Mouse (Mus musculus) forebrain, embryonic 14.5 days (tissue): Measurements from ENCODE around the gene Fdx1. TPM values are rescaled to one million over a fixed set of nuclear protein-coding genes. Genes with fewer than 3 reads are reported as not detected.

Experiments
- ATAC-seq: fragments of 200-750 bp; cut with Nextera tagmentation; 2 replicates; pipeline ENCODE4 v1.8.0; 2017; ENCODE audit warnings: mild to moderate bottlenecking, moderate library complexity
- DNase-seq: peaks from one replicate; pipeline ENCODE4 v3.0.0-alpha.2; 2015; ENCODE audit warnings: low spot score
- H3K27ac ChIP-seq: fragments of 300-500 bp; sonication (generic); 2 replicates; pipeline ENCODE4 v1.5.1; 2014; ENCODE audit warnings: low read depth, mild to moderate bottlenecking, control low read depth, low read length, moderate library complexity
- H3K27me3 ChIP-seq: fragments of 300-500 bp; sonication (generic); replicated peaks from 2 replicates; pipeline ENCODE4 v1.6.1; 2014; ENCODE audit warnings: low read length, control low read depth, mixed read lengths; ENCODE audit not compliant: control insufficient read depth, insufficient read depth
- H3K36me3 ChIP-seq: fragments of 300-500 bp; sonication (generic); 2 replicates; pipeline ENCODE4 v1.6.1; 2014; ENCODE audit warnings: low read length, control low read depth; ENCODE audit not compliant: control insufficient read depth, insufficient read depth
- H3K4me1 ChIP-seq: fragments of 300-500 bp; sonication (generic); 2 replicates; pipeline ENCODE4 v1.6.1; 2014; ENCODE audit warnings: antibody characterized with exemption, low read length, control low read depth; ENCODE audit not compliant: control insufficient read depth, insufficient read depth
- H3K4me2 ChIP-seq: fragments of 300-500 bp; sonication (generic); 2 replicates; pipeline ENCODE4 v1.6.1; 2014; ENCODE audit warnings: mild to moderate bottlenecking, control low read depth, low read length
- H3K4me3 ChIP-seq: fragments of 300-500 bp; sonication (generic); 2 replicates; pipeline ENCODE4 v1.5.1; 2014; ENCODE audit warnings: low read depth, low read length, control low read depth
- H3K9ac ChIP-seq: fragments of 300-500 bp; sonication (generic); 2 replicates; pipeline ENCODE4 v1.6.1; 2014; ENCODE audit warnings: mild to moderate bottlenecking, low read length, control low read depth, moderate library complexity
- H3K9me3 ChIP-seq: fragments of 300-500 bp; sonication (generic); replicated peaks from 2 replicates; pipeline ENCODE4 v1.6.1; 2016; ENCODE audit warnings: low read length, control low read depth, mixed read lengths; ENCODE audit not compliant: control insufficient read depth
- WGBS: fragments of 180-500 bp; shearing (Covaris S2); extraction: QIAGEN DNeasy Blood & Tissue Kit; methylation state at CpG from one replicate; pipeline ENCODE4 v1.1.7; 2014; 5-methylcytosine and 5-hydroxymethylcytosine counted together
- polyA plus RNA-seq: library from polyadenylated mRNA; unstranded; fragments of >200 nt; fragmentation: Nextera tagmentation; extraction: Ambion mirVana; gene quantifications from 2 replicates; pipeline ENCODE4 v1.2.1, GENCODE M21; 2014

The Fdx1 gene
- polyA plus RNA-seq, 1 experiment from 2014 or later, result 55.1 TPM

- Histone ChIP-seq H3K27me3 (no peaks in the 10 kb centered on the region), H3K9ac (no peak overlapping the region), H3K36me3 (no peaks in the 10 kb centered on the region), H3K9me3 (no peaks in the 10 kb centered on the region), H3K4me1 (no peaks in the 10 kb centered on the region), H3K4me3 (no peak overlapping the region), H3K4me2 (no peak overlapping the region), H3K27ac (no peak overlapping the region)
- ATAC-seq (no peak), DNase-seq (no peak)
- WGBS, result 88% methylated on average over 8 of the region's 8 CpGs
Measured at GRCm38 (mm10) chr9:51906938-51907337, 56.4 kb downstream of the Fdx1 start.

Other genes starting within 250 kb of the Fdx1 start
- 6.6 and 12.2 TPM in 2 replicates for gene Arhgap20, start 198.2 kb downstream of the Fdx1 start, polyA plus RNA-seq
- 107 and 121 TPM in 2 replicates for gene Rdx, start 83.6 kb upstream of the Fdx1 start, polyA plus RNA-seq
- 9.9 and 10.5 TPM in 2 replicates for gene Zc3h12c, start 205.0 kb upstream of the Fdx1 start, polyA plus RNA-seq